Mouse (Mus musculus): ENCODE results near the gene Olfr463.

DNA sequence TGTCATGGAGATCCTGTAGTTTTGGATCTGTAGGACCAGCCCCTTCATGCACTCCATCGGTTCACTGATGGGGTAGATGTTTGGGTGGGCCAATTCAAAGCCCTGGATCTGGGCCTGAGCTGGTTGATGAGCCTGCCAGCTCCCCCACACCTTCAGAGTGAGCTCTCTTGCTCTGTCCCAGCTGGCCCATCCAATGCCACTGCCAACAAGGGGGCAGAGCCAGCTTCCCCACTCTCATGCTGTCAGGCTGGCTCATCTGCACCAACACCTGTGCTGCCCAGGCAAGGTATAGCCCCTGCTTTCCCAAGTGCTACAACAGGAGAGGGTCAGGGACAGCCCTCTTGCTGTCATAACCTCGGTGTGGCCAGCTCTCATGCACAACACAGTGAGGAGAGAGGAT lies 36.5 kb upstream of the Olfr463 start:
- TF ChIP-seq MAFK (IDR thresholded peaks at IDR 0.05; ENCODE audit: insufficient read depth, low read depth, low read length) (no peak), ZNF384 (IDR thresholded peaks at IDR 0.05; ENCODE audit: low read depth, low read length) (no peak), HCFC1 (IDR thresholded peaks at IDR 0.05; ENCODE audit: borderline replicate concordance, insufficient read depth, low read length) (no peak)
